Mouse (Mus musculus) hindbrain, embryonic 11.5 days (tissue): ENCODE measurements around the gene Hexim1. TPM values are rescaled to one million over a fixed set of nuclear protein-coding genes. Genes with fewer than 3 reads are reported as not detected.

Source experiments
- ATAC-seq: fragments of 200-750 bp; cut with Nextera tagmentation; 2 replicates; pipeline ENCODE4 v1.8.0; 2017; ENCODE audit warnings: mild to moderate bottlenecking, moderate TSS enrichment, moderate library complexity; ENCODE audit not compliant: low FRiP score
- DNase-seq: peaks from one replicate; pipeline ENCODE4 v3.0.0-alpha.2; 2015; ENCODE audit warnings: low spot score
- H3K27ac ChIP-seq: fragments of 300-500 bp; sonication (generic); 2 replicates; pipeline ENCODE4 v1.5.1; 2014; ENCODE audit warnings: mild to moderate bottlenecking, low read depth, low read length
- H3K27me3 ChIP-seq: fragments of 300-500 bp; sonication (generic); 2 replicates; pipeline ENCODE4 v1.6.1; 2014; ENCODE audit warnings: mild to moderate bottlenecking, low read length, moderate library complexity, mixed read lengths; ENCODE audit not compliant: control insufficient read depth, insufficient read depth
- H3K36me3 ChIP-seq: fragments of 300-500 bp; sonication (generic); 2 replicates; pipeline ENCODE4 v1.6.1; 2014; ENCODE audit warnings: mild to moderate bottlenecking, low read length, moderate library complexity, mixed read lengths; ENCODE audit not compliant: control insufficient read depth, insufficient read depth
- H3K4me1 ChIP-seq: fragments of 300-500 bp; sonication (generic); replicated peaks from 2 replicates; pipeline ENCODE4 v1.6.1; 2014; ENCODE audit warnings: low read length, mixed read lengths; ENCODE audit not compliant: control insufficient read depth, insufficient read depth
- H3K4me2 ChIP-seq: fragments of 300-500 bp; sonication (generic); replicated peaks from 2 replicates; pipeline ENCODE4 v1.6.1; 2014; ENCODE audit warnings: mild to moderate bottlenecking, low read depth, low read length
- H3K4me3 ChIP-seq: fragments of 300-500 bp; sonication (generic); 2 replicates; pipeline ENCODE4 v1.5.1; 2014; ENCODE audit warnings: low read depth, low read length
- H3K9ac ChIP-seq: fragments of 300-500 bp; sonication (generic); 2 replicates; pipeline ENCODE4 v1.6.1; 2014; ENCODE audit warnings: low read depth, low read length
- H3K9me3 ChIP-seq: fragments of 300-500 bp; sonication (generic); 2 replicates; pipeline ENCODE4 v1.6.1; 2016; ENCODE audit warnings: low read length; ENCODE audit not compliant: control insufficient read depth
- WGBS: fragments of 180-500 bp; shearing (Covaris S2); extraction: QIAGEN DNeasy Blood & Tissue Kit; methylation state at CpG from one replicate; pipeline ENCODE4 v1.1.7; 2014; 5-methylcytosine and 5-hydroxymethylcytosine counted together
- polyA plus RNA-seq: library from polyadenylated mRNA; unstranded; fragments of >200 nt; fragmentation: Nextera tagmentation; extraction: Ambion mirVana; gene quantifications from 2 replicates; pipeline ENCODE4 v1.2.1, GENCODE M21; 2014

The Hexim1 gene
- polyA plus RNA-seq, 1 experiment from 2014 or later: 5.4 TPM

GRCm38 (mm10) chr11:103093862-103094833 lies 21.9 kb upstream of the Hexim1 start:
- H3K27me3 ChIP-seq: peaks cover 4% of the 10 kb centered on the region; the same call in 1 of the 2 replicates
- H3K27ac ChIP-seq: no peak overlapping the region
- H3K4me3 ChIP-seq: no peak overlapping the region
- no peaks in the 10 kb centered on the region for H3K36me3 ChIP-seq
- H3K4me1 ChIP-seq: no peaks in the 10 kb centered on the region
- ATAC-seq: no peak
- DNase-seq: no peak
- WGBS: 78% methylated on average over 20 of the region's 20 CpGs
- H3K9ac ChIP-seq: no peak overlapping the region
- no peaks in the 10 kb centered on the region for H3K9me3 ChIP-seq
- H3K4me2 ChIP-seq: no peak overlapping the region

GRCm38 (mm10) chr11:103095107-103095670 lies 20.8 kb upstream of the Hexim1 start:
- no peak for ATAC-seq
- no peak overlapping the region for H3K4me3 ChIP-seq
- H3K4me2 ChIP-seq: no peak overlapping the region
- no peaks in the 10 kb centered on the region for H3K36me3 ChIP-seq
- no peaks in the 10 kb centered on the region for H3K9me3 ChIP-seq
- no peak for DNase-seq
- H3K27ac ChIP-seq: no peak overlapping the region
- H3K9ac ChIP-seq: no peak overlapping the region
- H3K27me3 ChIP-seq: peaks cover 13% of the 10 kb centered on the region
- WGBS: 49% methylated on average over 9 of the region's 9 CpGs
- H3K4me1 ChIP-seq: no peaks in the 10 kb centered on the region

GRCm38 (mm10) chr11:103095801-103096200 lies 20.2 kb upstream of the Hexim1 start:
- H3K4me3 ChIP-seq: no peak overlapping the region
- peaks cover 18% of the 10 kb centered on the region for H3K27me3 ChIP-seq
- no peak overlapping the region for H3K9ac ChIP-seq
- 93% methylated on average over 6 of the region's 6 CpGs for WGBS
- no peak overlapping the region for H3K4me2 ChIP-seq
- no peak overlapping the region for H3K27ac ChIP-seq
- no peaks in the 10 kb centered on the region for H3K9me3 ChIP-seq
- no peaks in the 10 kb centered on the region for H3K36me3 ChIP-seq
- ATAC-seq (no peak), DNase-seq (no peak)
- no peaks in the 10 kb centered on the region for H3K4me1 ChIP-seq

GRCm38 (mm10) chr11:103096979-103097894 lies 18.8 kb upstream of the Hexim1 start:
- DNase-seq (no peak), ATAC-seq (no peak; the same call in 1 of the 2 replicates)
- Histone ChIP-seq H3K36me3 (no peaks in the 10 kb centered on the region), H3K27me3 (peaks cover 32% of the 10 kb centered on the region), H3K9me3 (no peaks in the 10 kb centered on the region), H3K4me1 (0 out of 2 replicates have a peak, but pooled peaks cover 2% of the 10 kb centered on the region), H3K4me3 (no peak overlapping the region), H3K9ac (no peak overlapping the region), H3K27ac (no peak overlapping the region), H3K4me2 (no peak overlapping the region)
- 32% methylated on average over 22 of the region's 22 CpGs for WGBS

GRCm38 (mm10) chr11:103098531-103099190 lies 17.4 kb upstream of the Hexim1 start:
- Histone ChIP-seq H3K27me3 (peaks cover 32% of the 10 kb centered on the region), H3K4me1 (0 out of 2 replicates have a peak, but pooled peaks cover 2% of the 10 kb centered on the region)
- WGBS: 62% methylated on average over 11 of the region's 11 CpGs

GRCm38 (mm10) chr11:103099352-103099940 lies 16.6 kb upstream of the Hexim1 start:
- H3K36me3 ChIP-seq: no peaks in the 10 kb centered on the region
- no peaks in the 10 kb centered on the region for H3K9me3 ChIP-seq
- DNase-seq: no peak
- no peak for ATAC-seq
- H3K4me3 ChIP-seq: no peak overlapping the region
- no peak overlapping the region for H3K9ac ChIP-seq
- no peak overlapping the region for H3K27ac ChIP-seq
- H3K4me2 ChIP-seq: no peak overlapping the region
- 0 out of 2 replicates have a peak, but pooled peaks cover 2% of the 10 kb centered on the region for H3K4me1 ChIP-seq
- 51% methylated on average over 12 of the region's 12 CpGs for WGBS
- peaks cover 32% of the 10 kb centered on the region for H3K27me3 ChIP-seq

More at GRCm38 (mm10) chr11:103098531-103099190, 17.4 kb upstream of the Hexim1 start:
- H3K4me2 ChIP-seq: no peak overlapping the region
- ATAC-seq: no peak
- H3K36me3 ChIP-seq: no peaks in the 10 kb centered on the region
- no peak overlapping the region for H3K27ac ChIP-seq
- no peak for DNase-seq
- H3K9me3 ChIP-seq: no peaks in the 10 kb centered on the region
- no peak overlapping the region for H3K9ac ChIP-seq
- no peak overlapping the region for H3K4me3 ChIP-seq

- no peak overlapping the region for H3K4me3 ChIP-seq
- 74% methylated on average over 8 of the region's 8 CpGs for WGBS
- ATAC-seq (no peak), DNase-seq (no peak)
- H3K4me1 ChIP-seq: 0 out of 2 replicates have a peak, but pooled peaks cover 2% of the 10 kb centered on the region
- no peaks in the 10 kb centered on the region for H3K9me3 ChIP-seq
- no peak overlapping the region for H3K9ac ChIP-seq
- no peak overlapping the region for H3K4me2 ChIP-seq
- no peaks in the 10 kb centered on the region for H3K36me3 ChIP-seq
- H3K27me3 ChIP-seq: peaks cover 32% of the 10 kb centered on the region
- H3K27ac ChIP-seq: no peak overlapping the region
Observed at GRCm38 (mm10) chr11:103100361-103100760, 15.7 kb upstream of the Hexim1 start.
